Mouse (Mus musculus): ENCODE results near the gene Naa30. TPM values are rescaled to one million over a fixed set of nuclear protein-coding genes. Genes with fewer than 3 reads are reported as not detected.
A peak's percentile ranks its signal among the peaks of the same experiment; 100 is the strongest.
"Not testable (repeated sequence)": the region's sequence is repeated elsewhere in the genome, so short reads cannot be mapped to it uniquely, and the experiment has no call there.

Gene Naa30
- 10 to 100 TPM; 16.3 to 18.3 TPM for total RNA-seq (2021)
- long read RNA-seq, experiment 1, full-length matches to known transcripts = 21 of 24 reads
- long read RNA-seq, experiment 1, partial matches to known transcripts = 1 of 24 reads
- long read RNA-seq, experiment 1, other reads (novel, unspliced or antisense) = 2 of 24 reads
- long read RNA-seq, experiment 2, full-length matches to known transcripts = 34 of 41 reads
- long read RNA-seq, experiment 2, partial matches to known transcripts = 6 of 41 reads
- long read RNA-seq, experiment 2, other reads (novel, unspliced or antisense) = 1 of 41 reads

DNA sequence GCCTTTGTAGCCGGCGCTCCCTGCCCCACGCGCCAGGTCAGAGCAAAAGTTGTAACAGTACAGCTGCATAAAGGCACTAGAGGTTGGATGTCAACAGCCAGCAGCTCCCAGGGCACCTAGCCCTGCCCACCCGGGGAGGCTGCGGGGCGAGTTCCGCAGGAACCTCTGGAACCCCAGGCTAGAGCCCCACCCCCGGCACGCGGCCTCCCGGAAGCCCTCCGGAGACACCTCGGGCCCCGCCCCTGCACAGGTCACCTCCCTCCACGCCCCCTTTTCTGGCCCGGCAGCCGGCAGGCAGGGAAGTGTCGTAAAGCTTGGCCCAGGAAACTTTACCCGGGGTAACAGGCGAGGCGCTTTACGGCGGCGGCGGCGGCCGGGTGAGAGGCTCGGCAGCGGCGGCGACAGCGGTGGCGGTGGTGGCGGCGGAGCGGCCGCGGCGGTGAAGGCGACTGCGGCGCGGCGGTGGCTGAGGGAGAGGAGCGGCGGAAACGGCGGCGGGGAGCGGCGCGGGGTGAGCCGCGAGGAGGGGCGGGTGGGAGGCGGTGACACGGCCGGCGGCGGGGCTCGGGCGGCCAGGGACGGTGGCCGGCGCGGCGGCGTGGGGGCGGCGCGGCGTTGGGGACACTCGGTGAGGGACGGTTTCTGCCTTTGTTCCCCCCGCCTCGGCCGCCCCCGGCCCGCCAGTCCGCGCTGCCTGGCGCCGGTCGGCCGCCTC is at the start of gene Naa30:
TSS of gene Naa30 (plus strand) at position 360 of the 715 bp plus-strand sequence.
- peak; percentile 97 for DNase-seq

DNA sequence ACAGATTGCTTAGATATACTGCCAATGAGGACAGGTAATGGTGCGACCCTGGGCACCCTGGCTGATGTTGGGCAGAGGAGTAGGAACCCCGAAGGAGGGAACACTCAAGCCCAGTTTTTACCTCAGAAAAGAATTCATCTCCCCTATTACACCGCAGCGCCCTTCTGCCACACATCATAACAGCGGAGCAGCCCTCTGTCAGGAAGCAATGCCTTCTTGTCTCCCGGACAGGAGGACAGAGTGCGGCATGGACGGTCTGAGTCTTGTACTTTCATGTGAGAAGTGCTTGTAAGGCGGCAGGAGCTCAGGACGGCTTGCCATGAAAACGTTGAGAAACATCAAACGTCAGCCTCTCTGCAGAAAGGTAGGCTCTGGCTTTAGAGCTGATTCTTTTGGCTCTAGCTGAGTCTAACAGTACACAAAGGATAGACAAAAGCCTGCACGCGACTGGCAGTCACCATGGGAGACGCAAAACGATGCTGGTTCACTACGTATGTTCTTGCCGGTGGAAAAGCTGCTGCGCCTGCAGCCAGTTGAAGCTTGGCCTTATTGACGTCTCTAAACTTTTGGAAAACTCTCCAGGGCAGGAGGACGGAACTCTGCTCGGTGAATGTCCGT is 44.8 kb upstream of the Naa30 start:
- DNase-seq = no peak

DNA sequence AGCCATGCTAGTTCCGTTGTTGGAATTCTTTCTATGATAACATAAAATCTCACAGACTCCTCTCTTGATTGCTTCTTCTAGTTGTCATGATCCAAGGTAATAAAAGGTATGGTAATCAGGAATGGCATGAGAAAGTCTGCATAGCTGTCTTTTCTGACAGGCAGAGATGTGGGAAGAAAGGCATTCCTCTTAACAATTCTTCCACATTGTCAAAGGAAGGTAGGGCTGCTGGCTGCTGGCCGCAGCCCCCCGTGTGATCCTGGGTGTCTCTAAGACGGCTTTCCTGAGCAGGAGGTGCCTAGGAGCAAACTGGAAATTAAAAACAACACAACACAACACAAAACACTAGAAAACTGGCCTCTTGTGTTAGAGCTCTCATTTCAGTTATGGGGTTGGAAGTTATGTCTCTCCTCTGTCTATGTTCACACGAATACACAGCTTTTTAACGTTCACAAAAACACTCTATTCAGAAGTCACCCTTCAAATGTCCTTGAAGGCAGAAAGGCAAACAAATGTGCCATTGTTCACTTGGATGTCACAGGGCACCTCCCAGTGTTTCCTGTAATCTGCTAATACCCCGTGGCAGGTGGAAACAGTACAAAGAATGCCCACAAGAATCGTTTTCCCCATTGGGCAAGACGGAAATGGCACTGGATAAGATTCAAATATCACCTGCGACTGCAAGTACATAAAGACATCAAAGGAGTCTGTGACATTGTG is 43.3 kb upstream of the Naa30 start:
- DNase-seq = no peak

DNA sequence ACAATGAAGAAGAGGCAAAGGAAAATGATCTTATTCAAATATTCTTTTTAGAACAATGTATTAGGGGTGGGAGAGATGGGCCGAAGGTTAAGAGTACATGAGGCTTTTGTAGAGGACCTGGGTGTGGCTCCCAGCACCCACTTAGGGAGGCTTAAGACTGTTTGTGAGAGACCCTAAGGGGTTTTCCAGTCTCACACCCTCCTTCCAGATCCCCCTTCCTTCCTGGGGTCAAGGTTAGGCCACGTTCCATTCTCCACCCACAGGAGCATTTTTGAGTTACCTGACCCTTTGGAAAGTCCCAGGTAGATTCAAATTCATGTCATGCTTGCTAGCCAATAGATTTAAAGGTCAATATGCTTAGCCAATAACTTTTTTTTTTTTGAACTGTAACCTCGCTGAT is 39.6 kb upstream of the Naa30 start:
- DNase-seq = no peak

DNA sequence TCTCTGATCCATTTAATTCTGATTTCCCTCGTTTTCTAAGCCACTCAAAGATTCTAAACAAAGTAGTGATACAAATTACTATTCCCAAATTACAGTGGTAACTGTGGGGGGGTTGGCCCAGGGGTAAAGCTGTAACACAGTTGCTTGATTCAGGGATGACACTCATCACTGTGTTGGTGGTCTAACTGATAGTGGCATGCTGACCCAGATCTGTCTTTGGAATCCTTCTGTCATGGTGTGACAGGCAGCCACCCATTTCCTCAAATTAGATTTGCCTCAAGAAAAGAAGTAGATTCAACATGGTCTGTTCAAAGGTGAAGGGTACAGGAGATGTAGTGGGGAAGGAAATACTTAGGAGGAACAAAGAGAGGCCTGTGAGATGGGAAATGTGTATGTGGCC is 33.9 kb upstream of the Naa30 start:
- DNase-seq = no peak

DNA sequence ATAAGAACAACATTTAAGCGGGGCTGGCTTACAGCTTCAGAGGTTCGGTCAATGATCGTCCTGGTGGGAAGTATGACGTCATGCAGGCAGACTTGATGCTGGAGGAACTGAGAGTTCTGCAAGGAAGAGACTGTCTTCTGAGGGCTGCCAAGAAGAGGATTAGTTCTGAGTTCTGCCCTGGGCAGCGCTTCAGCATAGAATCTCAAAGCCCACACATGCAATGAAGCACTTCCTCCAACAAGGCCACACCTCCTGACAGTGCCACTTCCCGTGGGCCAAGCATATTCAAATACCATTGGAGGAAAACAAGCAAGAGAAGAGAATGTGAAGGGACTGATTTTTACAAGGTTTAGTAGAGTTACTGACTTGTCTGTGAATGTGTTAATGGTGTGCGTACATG is 31.3 kb upstream of the Naa30 start:
- no peak for DNase-seq

DNA sequence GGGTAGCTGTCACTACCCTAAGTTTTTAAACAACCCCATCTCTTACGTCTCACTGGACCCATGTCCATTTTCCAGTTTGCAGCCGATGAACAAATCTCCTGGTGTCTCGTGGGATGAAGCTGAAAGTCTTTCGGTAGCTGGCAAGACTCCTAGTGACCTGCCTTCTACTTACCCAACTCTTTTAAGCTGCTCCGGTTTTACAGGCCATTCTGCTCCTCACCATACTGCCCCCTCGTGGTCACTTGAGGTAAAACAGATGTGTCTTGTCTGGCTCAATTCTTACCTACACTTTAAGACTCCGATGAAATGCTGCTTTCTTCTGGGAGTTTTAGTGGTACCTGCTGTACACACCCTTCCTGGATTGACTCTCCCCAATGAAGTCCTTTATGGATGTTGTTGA is 18.2 kb upstream of the Naa30 start:
- no peak for DNase-seq

DNA sequence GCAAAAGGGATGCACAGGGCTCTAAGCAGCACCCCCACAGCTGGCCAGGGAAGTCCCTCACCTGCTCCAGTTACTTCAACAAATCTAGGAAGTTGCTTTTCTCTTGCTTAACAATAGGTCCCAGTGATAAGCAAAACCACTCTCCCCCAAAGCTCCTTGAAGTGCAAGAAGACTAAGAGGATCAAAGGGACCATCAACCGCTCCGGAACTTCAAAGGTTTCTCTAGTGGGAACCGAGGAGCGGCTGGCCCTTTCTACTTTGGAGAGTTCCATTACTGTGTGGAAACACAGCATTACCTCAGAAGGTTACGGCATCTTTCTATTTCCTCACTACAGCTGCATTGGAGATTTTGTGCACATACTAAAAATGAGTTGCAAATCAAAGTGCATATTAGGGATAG is 16.5 kb upstream of the Naa30 start:
- no peak for DNase-seq

DNA sequence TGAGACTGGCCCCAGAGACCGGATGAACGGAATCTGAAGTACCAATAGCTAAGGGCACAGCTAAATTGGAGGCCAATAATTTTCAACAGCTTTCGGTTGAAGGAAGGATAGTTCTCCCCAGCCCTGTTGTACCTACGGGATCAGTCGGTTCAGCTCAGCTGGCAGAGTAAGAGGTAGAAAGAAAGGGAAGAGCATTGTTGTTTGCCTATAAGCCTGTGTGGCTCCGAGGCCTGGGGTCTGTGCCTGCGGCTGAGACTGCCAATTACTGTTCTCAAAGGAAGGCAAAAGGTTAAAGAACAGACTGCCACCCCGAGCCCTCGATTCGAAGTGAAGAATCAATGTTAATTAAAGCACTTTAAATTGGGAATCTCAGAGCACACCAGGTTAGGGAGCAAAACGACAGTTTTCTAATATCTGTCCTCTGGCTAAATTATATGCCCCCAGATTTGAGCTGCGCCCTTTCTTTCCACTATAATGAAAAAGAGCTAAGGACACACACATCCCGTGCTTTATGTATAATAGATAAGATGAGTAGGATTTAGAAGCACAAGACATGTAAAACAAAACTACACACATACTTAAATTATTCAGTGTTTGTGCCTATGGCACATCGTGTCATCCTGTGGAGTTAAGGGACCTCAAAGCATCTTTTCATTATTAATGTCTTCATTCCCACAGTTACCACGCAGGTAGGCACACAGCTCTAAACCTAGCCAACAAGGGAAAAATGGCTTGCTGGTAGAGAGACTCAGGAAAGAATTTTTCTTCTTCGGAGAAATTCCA is 13.7 kb upstream of the Naa30 start:
- DNase-seq = no peak

DNA sequence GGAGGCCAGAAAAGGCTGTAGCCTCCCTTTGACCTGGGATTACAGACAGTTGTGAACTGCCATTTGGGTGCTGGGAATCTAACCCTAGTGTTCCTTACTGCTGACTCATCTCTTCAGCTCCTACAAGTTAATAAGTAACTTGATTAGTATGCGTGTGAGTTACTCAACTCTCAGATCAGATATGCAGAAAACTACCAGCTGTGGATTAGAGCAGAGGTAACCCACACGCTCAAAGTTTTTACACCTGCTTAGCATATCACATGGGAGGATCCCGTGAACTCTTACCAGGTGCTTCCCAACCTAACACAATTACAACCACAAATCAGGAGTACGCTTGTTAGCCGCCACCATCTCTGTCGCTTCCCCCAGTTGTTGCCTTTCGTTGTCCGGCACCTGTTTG is 740 bp upstream of the Naa30 start:
- DNase-seq = no peak

DNA sequence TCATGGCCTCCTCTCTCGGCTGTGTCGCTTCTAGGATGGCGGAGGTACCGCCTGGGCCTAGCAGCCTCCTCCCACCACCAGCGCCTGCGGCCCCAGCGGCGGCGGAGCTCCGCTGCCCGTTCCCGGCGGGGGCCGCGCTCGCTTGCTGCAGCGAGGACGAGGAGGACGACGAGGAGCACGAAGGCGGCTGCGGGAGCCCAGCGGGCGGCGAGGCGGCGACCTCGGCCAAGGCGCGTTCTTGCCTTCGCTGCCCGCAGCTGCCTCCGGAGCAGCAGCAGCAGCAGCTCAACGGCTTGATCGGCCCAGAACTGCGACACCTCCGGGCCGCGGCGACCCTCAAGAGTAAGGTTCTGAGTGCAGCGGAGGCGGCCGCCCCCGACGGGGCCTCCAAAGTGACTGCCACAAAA is 559 bp downstream of the Naa30 start:
- peak; percentile 53 for DNase-seq

DNA sequence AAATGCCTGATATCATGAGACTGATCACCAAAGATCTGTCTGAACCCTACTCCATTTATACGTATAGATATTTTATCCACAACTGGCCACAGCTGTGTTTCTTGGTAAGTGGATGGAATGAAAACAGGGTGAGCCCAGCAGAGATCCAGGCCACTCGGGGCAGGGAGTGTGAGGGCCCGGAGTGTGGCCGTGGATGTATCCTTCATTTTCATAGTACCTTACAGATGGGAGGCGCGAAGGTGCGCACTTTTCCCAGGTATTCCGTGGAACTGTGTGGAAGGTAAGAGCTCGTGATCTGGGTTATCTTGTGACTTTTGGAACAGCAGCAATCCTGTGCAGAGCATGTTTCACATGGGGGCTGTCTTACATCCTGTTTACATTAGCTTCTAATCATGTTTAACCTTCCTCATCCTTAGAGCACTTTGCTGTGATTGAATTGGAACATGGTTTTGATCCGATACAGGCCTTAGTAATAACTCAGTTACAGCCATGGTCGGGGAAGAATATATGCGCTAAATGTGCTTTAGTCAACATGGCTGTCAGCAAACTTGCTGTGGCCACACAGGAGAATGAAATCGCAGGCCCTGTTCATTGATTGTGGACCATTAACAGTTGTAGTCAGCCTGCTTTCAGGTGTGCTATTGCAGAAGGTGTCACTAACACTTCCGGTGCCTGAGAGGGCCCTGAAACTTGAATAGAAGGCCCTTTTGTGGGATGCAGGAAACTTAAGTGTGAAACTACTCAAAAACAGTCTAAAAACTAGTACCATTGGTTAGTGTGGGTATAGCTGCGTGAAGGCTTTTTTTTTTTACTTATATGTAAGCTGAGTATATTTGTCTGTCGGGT is 1.5 kb downstream of the Naa30 start:
- DNase-seq = no peak

DNA sequence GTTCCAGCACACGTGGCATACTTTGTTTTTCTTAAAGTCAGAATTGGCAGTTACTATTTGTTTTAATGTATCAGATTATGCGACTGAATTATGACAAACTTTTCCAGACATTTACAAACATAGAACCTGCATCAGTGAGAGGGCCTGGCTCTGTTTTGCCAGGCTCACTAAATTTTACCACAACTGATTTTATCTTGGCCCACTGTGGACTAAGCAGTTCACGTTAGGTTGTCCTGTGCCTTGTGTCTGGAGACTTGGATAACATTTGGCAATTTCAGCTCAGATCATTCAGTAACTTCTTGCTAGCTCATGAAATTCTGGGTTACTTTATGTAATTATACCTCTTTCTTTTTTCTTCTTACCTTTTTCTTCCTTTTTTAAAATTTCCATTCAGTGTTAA is 7.7 kb downstream of the Naa30 start:
- DNase-seq = no peak

DNA sequence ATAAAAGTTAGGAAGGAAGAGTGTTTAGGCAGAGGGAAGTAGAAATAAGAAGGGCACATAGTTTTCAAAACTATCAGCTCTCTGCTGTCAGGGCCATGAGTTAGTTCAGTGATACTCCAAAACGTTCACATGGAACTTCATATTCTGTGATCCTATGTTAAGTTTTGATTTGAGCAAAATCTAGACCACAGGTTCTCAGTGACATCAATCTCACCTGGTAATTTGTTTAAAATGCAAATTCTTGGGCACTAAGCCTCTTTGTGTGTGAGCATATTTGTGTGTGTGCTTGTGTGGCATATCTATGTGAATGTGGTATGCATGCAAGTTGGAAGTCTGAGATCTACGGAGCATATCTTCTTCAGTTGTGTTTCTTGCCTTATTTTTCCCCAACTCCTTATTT is 14.2 kb downstream of the Naa30 start:
- no peak for DNase-seq

DNA sequence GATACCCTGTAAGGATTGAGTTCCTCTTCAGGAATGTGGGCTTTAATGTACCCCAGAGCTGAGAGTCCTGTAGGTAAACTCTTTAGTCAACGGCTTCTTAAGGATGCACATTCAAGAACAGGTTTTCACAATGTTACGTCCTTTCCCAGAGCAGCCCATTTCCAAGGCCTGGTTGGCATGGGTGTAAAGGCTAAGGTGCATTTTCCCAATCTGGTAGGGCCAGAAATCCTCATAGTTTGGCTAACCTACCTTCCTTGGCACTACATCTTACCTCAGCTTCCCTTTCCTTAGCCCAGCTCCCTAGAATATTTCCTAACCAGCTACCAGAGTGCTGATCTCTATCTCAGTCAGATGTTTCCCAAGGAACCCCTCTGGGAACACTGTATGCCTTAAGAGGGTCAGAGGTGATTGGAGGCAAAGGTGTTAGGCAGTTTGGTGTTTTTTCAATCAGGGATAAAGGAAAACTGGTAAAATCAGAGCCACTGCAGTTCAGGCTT is 25.1 kb downstream of the Naa30 start:
- DNase-seq = no peak

DNA sequence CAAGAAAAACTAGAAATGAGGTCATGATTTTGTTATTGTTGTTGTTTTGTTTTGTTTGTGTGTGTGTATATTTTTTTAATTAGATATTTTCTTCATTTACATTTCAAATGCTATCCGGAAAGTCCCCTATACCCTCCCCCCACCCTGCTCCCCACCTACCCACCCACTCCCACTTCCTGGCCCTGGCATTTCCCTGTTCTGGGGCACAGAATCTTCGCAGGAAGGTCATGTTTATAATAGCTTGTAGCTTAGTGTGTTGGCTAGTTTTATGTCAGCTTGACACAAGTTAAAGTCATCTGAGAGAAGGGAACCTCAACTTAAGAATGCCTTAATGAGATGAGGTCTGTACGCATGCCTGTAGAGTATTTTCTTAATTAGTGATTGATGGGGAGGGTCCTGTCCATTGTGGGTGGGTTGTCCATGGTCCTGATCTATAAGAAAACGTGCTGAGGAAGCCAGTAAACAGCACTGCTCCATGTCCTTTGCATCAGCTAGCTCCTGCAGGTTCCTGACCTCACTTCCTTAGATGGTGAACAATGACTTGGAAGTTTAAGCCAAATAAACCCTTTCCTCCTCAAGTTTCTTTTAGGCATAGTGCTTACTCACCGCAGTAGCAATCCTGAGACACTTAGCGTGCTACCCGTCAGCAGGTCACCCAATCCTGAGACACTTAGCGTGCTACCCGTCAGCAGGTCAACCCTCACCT is 29.2 kb downstream of the Naa30 start:
- no peak for DNase-seq

DNA sequence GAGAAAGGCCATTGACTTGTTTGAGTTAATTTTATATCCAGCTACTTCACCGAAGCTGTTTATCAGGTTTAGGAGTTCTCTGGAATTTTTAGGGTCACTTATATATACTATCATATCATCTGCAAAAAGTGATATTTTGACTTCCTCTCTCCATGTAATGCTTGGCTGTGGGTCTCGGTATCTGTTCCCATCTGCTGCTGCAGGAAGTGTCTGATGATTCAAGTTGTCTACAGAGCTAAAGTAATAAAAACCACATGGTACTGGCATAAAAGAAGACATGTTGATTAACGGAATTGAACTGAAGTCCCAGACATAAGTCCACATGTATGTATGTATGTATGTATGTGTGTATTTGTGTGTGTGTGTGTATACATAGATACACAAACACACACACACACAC is 38.2 kb downstream of the Naa30 start:
- DNase-seq = not testable (repeated sequence)

DNA sequence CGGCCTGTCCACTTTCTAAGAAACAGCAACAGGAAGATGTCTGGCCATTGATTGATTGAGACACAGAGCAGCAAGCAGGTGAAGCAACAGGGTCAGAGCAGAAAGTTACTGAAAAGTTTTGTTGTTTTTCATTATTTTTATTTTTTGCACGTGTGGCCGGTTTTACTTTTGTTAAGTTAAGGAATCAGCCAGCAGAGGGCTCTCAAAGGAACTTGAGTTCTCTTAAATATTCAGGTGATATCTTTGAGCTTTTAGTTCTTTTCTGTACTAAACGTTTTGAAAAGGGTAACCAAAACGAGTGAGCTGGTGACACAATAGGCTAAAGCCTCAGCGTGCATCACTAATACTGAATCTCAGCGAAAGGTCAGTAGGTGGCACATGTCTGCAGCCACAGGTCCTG is 46.7 kb downstream of the Naa30 start:
- no peak for DNase-seq

DNA sequence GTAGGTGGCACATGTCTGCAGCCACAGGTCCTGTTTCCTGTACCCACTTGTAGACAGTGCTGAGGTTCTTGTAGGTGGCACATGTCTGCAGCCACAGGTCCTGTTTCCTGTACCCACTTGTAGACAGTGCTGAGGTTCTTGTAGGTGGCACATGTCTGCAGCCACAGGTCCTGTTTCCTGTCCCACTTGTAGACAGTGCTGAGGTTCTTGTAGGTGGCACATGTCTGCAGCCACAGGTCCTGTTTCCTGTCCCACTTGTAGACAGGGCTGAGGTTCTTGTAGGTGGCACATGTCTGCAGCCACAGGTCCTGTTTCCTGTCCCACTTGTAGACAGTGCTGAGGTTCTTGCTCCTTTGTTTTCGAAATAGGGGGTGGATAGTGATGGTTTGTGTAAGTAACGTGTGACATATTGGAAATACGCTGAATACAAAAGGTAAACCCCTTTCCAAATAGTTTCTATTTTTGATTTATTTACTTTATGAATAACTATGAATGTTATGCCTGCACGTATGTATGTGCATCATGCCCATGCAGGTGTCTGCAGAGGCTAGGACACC is 47.5 kb downstream of the Naa30 start:
- not testable (repeated sequence) for DNase-seq

DNA sequence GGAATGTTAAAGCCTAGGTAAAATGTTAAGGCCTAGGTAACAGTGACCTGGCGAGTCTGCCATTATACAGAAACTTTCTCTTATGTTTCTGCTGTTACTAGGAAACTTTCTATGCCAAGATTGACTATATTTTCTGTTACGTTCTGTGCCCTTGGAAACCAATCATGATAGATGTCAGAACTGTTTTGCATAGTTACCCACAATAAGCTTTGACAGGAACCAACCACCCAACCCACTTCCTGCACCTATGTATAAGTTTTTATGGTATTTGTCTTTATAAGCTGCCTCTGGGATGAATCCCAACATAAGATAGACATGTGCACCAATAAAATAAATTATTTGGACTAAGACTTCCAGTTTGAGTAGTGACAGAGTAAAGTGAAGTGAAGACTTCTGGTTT is 49.7 kb downstream of the Naa30 start:
- no peak for DNase-seq
